Mouse (Mus musculus): ENCODE data around the gene Prkch.

The Prkch gene

DNA sequence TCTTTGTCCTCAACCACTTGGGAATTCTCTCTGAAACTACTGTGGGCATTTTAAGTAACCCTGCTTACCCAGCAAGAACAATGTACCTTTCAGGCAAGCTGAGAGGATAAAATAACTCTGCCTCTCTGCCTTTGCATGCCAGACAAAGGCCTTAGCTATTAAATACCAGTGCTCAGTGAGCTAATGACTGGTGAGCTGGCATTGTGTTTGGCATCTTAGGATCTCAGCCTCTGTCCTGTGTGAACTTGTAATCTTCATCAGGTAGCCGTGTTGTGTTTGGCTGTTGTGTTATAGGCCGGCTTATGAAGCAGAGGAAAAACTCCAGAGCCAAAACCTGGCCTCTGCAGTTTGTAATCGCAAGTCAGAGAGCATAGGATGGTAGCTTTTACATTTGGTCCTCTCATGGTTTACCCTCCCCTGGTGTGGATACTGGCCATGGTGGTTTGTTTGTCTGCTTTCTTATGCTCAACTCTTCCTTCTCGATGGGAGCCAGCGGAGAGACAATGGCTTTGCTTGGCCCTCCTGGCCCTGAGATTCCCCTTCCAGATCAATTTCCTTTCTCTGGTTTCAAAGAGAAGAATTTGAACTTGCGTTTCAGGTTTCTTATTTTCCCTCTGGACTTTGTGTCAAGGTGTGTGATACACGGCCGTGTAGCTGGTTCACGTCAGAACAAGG is 170.0 kb downstream of the Prkch start:
- no peak for DNase-seq (ENCODE audit: low read depth, low spot score)

GRCm38 (mm10) chr12:73755646-73756045 is 171.1 kb downstream of the Prkch start:
- no peak for DNase-seq (ENCODE audit: low read depth, low spot score)

GRCm38 (mm10) chr12:73756527-73756926 is 171.9 kb downstream of the Prkch start:
- no peak for DNase-seq (ENCODE audit: low read depth, low spot score)

- DNase-seq (ENCODE audit: low read depth, low spot score) = no peak
Measured at GRCm38 (mm10) chr12:73762001-73762400, 177.4 kb downstream of the Prkch start.

DNA sequence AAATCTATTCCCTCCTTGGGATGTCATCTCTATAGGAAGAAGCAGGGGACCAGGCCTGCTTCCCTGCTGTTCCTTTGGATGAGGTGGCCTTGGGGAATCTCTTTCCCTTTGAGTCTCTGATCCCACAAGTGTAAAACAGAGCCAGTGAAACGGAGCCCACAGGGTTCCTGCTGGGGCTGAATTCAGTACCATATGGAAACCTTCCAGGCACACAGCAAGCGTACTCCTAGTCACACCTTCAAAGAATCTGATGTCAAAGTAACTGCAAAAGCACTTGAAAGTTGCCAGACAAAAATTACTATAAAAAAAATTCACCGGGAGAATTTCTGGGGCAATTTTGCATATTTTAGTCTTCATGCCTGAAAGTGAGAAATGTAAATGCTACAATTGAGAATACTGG is 178.2 kb downstream of the Prkch start:
- no peak for DNase-seq (ENCODE audit: low read depth, low spot score)

DNA sequence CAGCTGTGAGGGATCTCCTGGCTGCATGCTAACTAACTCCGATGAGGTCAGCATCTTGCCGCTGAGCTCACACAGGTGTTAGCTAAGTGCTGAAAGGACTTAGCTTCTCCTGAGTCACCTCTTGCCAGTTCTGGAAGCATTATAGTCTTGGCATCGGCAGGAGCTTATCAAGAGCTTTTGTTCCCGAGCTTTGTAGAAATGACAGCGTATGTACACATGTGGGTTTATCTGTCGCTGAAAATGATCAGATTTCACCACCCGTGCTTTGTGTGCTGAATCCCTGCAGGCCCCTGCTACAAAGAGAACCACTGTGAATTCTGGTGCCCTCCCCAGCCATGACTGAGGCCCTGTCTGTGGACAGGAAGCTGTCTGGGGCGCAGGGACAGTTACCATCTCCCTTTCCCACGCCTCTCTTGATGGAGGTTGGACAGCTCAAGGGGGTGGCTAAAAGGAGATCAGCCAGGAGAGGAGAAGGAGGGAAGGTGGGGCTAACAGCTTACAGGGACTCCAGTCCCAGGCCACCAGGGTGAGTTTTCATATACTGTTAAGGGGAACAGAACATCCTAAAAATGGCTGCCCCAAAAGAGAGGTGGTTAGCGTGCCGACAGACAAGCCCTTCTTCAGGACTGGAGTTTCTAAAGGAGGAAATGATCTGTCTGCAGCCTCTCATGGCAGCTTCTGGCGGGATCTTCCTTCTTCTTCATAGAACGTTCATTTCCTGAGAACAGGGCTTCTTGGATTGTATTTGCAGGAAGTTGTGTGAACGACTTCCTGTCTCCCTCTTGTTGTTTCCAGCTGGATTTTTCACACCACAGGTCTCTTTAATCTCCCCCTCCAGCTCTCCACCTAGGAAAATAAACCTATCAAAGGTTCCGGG is 180.3 kb downstream of the Prkch start:
- no peak for DNase-seq (ENCODE audit: low read depth, low spot score)

DNA sequence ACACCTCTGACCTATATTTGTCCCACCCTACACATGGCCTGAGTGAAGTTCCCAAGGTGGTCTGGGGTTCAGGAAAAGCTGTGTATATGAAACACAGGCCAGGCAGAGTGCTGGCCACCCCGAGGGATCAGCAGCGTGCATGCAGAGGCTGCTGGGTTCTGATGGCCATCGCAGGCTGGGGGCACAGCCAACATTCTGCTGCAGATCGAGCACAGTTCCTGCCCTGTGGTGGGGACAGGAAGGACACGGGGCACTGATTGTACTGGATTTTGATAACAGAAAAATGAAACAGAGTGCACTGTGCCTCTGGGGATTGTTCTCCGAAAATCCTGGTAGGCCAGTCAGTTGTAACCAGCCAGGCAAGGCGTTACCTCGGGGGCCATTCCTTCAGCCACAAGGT is 181.6 kb downstream of the Prkch start:
- no peak for DNase-seq (ENCODE audit: low read depth, low spot score)

GRCm38 (mm10) chr12:73768788-73769187 is 184.2 kb downstream of the Prkch start:
- no peak for DNase-seq (ENCODE audit: low read depth, low spot score)

DNA sequence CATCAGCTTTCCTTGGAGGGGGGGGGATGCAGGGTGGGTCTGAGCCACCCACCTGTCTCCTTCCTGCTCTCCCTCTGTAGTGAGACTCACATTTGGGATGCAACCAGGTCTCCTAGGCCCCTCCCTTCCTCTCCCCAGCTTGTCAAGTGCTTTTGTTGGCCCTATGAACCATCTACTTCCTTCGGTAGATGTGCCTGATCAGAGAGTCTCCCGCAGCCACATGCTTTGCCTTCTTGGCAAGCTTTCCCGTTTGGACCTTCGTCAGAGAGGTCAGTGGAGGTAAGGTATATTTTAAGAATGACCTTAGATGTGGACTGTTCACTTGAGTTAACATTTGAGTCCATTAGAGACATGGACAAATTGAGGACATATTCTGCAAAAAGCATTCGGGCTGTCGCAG is 184.9 kb downstream of the Prkch start:
- DNase-seq (ENCODE audit: low read depth, low spot score) = no peak

DNA sequence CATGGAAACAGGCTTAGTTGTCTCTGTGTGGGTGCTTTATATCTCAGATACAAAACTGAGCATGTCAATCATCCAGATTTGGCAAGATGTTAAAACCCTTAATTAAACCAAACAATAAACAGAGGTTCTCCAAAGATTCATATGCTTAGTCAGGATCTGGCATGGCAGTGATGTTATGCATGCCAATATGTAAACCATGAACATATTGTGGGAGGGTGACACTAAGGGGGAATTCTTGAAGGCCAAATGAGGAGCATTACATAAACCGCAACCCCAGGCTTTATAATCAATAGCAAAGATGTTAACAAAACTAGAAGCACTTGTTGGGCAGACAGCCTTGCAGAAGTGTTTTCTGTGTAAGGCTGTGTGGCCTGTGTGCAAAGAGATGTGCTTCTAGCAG is 186.2 kb downstream of the Prkch start:
- DNase-seq (ENCODE audit: low read depth, low spot score) = no peak

DNA sequence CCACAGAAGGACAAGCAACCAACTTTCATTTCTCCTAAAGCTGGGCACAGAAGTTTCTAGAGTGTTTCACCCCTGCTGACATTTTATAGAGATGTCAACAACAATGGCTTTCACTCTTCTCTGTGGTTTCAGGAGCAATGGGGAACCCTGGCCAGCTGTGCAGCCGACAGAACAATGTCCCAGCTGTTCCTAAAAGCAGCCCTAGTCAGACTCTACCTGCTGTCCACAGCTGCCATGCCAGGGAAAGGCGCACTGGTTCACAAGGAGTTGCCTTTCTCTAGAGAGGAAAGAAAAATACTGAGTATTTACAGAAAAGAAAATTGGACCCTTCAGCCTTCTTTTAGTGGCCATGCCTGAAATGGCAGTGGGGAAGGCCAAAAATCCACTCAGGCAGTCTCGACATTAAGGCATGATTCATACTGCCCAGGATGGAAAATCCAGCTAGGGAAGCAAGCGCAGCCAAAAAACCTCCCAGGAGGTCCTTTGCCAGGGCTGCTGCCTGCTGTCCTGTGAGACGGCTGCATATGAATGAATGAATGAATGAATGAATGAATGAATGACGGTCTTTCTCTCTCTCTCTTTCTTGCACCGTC is 190.3 kb downstream of the Prkch start:
- no peak for DNase-seq (ENCODE audit: low read depth, low spot score)

- no peak for DNase-seq (ENCODE audit: low read depth, low spot score)
Measured at GRCm38 (mm10) chr12:73776401-73776945, 191.9 kb downstream of the Prkch start.

DNA sequence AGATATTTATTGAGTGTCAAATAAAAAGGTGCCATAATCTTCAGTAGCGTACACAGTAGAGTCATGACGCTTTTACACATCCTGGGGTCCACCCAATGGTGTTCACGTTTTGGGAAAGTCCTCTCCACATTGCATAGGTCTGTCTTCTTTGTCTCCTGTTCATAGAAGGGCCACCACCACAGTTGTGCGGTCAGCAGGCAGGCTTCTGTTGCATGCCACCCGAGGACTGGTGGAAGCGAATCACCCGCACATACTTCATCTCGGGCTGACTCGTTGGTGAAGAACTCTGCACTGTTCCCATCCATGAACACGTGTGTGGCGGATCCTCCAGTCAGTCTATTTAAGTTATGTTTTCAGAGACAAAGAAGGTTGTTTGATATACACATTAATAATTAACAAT is 193.1 kb downstream of the Prkch start:
- no peak for DNase-seq (ENCODE audit: low read depth, low spot score)

GRCm38 (mm10) chr12:73779332-73780231 is 195.0 kb downstream of the Prkch start:
- DNase-seq (ENCODE audit: low read depth, low spot score) = no peak

GRCm38 (mm10) chr12:73781425-73782032 is 196.9 kb downstream of the Prkch start:
- DNase-seq (ENCODE audit: low read depth, low spot score) = no peak

- no peak for DNase-seq (ENCODE audit: low read depth, low spot score)
Measured at GRCm38 (mm10) chr12:73786909-73787308, 202.3 kb downstream of the Prkch start.

DNA sequence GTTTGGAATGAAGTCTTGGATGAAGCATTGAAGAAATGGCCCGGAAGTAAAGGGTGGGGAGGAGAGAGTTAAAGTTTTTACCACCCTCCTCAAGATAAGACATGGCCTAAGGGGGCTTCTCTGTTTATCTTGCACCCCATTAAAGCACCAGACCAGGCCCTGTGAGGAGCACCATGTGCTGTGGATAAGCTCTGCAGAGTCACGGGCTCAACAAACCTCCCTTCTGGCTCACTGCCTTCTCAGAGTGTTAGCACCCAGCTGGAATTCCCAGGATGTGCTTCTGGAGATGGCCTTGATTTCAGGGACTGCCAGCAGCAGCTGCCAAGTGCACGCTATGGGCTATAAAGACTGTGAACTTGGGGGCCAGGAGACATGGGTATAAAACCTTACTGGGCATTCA is 204.3 kb downstream of the Prkch start:
- DNase-seq (ENCODE audit: low read depth, low spot score) = no peak

DNA sequence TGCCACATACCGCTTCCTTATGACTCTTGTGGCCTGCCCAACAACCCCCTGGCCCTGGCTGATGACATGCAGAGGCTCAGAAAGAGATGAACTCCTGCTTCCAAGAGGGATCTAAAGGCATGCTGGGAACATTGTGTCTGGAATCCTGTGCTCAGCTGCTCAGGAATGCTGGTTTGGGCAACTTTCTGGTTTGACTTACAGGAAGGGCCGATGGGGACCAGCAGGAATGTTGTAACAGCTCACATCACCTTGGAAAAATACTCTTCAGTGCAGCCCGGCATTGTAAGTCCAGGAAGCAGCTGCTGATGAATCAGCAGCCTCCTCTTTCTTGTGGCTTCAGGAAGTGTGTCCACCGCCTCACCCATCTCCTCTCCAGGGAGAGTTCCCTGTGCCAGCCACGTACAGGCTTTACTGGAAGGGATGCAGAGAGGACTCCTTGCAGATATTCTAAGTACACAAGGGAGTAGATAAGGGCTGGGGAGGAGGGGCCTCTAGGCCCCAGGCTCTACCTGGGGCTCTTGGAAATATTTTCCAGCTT is 206.0 kb downstream of the Prkch start:
- no peak for DNase-seq (ENCODE audit: low read depth, low spot score)

- no peak for DNase-seq (ENCODE audit: low read depth, low spot score)
Measured at GRCm38 (mm10) chr12:73793216-73793615, 208.6 kb downstream of the Prkch start.

DNA sequence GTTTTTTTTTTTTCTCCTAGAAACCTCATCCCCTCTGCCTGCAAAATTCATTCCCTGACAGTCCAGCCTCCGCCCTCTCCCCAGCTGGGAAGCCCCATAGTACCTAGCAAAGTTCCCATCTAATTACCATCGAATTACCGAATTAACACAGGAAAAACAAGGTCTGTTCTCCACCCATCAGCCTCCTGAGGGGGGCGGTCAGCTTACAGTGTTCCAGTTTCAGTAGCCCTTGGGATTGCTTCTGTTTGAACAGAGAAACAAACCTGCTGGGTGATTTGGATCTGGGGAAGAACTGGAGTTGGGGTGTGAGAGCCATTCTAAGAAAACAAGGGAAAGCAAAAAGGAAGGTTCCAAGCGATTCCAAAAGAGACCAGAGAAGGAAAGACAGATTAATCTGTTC is 209.1 kb downstream of the Prkch start:
- no peak for DNase-seq (ENCODE audit: low read depth, low spot score)
